Mouse (Mus musculus): ENCODE results near the gene Rfx3. TPM values are rescaled to one million over a fixed set of nuclear protein-coding genes. Genes with fewer than 3 reads are reported as not detected.

Gene Rfx3
- polyA plus RNA-seq, 1 experiment from 2014 or later: 38.4 TPM

DNA sequence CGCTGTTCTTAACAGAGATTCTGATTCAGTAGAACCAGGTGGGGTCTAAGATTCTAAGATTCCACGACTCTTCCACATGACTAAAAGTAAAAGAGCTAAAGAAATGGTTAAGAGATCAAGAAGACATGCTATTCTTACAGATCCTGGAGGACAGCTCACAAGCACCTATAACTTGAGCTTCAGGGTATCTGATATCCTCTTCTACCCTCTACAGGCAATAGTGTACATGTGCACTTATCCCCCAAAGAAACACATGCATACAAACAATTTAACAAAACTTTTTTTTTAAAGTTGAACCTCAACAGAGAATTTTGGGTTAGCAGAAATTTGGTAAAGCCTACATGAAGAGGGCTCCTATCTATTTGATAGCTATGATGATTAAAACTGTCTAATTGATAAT is 79.8 kb downstream of the Rfx3 start:
- H3K36me3 ChIP-seq (ENCODE audit: control insufficient read depth, insufficient read depth, low read length): no peaks in the 10 kb centered on the region
- no peak overlapping the region for H3K4me2 ChIP-seq
- H3K9me3 ChIP-seq (ENCODE audit: control insufficient read depth, low read length): no peaks in the 10 kb centered on the region
- 95% methylated on average over 2 of the region's 2 CpGs for WGBS
- H3K9ac ChIP-seq (ENCODE audit: low read length): no peak overlapping the region
- no peak for DNase-seq (ENCODE audit: low spot score, missing footprints)
- H3K4me1 ChIP-seq (ENCODE audit: control insufficient read depth, insufficient read depth, low read length): no peaks in the 10 kb centered on the region; the same call in 1 of the 2 replicates
- no peaks in the 10 kb centered on the region for H3K27me3 ChIP-seq (ENCODE audit: control insufficient read depth, insufficient read depth, low read length)
- H3K4me3 ChIP-seq (ENCODE audit: low read depth, low read length): no peak overlapping the region
- no peak for ATAC-seq (ENCODE audit: low FRiP score)
- H3K27ac ChIP-seq (ENCODE audit: low read depth, low read length): no peak overlapping the region

- no peaks in the 10 kb centered on the region for H3K4me1 ChIP-seq (ENCODE audit: control insufficient read depth, insufficient read depth, low read length)
- H3K36me3 ChIP-seq (ENCODE audit: control insufficient read depth, insufficient read depth, low read length): no peaks in the 10 kb centered on the region
- H3K9me3 ChIP-seq (ENCODE audit: control insufficient read depth, low read length): no peaks in the 10 kb centered on the region
- WGBS: 93% methylated on average over 3 of the region's 3 CpGs
- DNase-seq (ENCODE audit: low spot score, missing footprints) (no peak), ATAC-seq (ENCODE audit: low FRiP score) (no peak)
- no peak overlapping the region for H3K27ac ChIP-seq (ENCODE audit: low read depth, low read length)
- no peak overlapping the region for H3K4me2 ChIP-seq
- no peak overlapping the region for H3K4me3 ChIP-seq (ENCODE audit: low read depth, low read length)
- H3K27me3 ChIP-seq (ENCODE audit: control insufficient read depth, insufficient read depth, low read length): no peaks in the 10 kb centered on the region
- no peak overlapping the region for H3K9ac ChIP-seq (ENCODE audit: low read length)
These were observed 84.6 kb downstream of the Rfx3 start for GRCm38 (mm10) chr19:27926378-27926777.

DNA sequence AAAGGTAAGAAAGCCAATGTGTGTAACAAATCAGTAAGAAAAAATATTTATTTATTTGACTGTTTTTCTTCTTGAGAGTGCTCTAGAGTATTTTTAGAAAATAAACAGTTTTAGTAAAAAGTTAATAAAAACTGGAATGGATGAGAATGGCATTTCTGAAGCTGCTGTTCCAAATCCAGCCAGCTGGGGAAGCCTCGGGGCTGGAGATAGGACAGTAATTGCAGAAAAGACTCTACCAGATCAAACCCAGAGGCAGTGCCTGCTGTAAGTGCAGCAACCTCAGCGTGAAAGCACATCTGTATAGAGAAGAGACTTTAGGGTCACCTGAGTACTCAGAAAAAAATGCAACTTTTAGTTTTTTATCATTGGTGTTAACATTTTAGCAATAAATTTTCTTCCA is 91.9 kb downstream of the Rfx3 start:
- DNase-seq (ENCODE audit: low spot score, missing footprints): no peak
- no peak for ATAC-seq (ENCODE audit: low FRiP score)
- H3K4me3 ChIP-seq (ENCODE audit: low read depth, low read length): no peak overlapping the region
- H3K36me3 ChIP-seq (ENCODE audit: control insufficient read depth, insufficient read depth, low read length): no peaks in the 10 kb centered on the region
- no peaks in the 10 kb centered on the region for H3K27me3 ChIP-seq (ENCODE audit: control insufficient read depth, insufficient read depth, low read length)
- no peak overlapping the region for H3K27ac ChIP-seq (ENCODE audit: low read depth, low read length)
- no peaks in the 10 kb centered on the region for H3K4me1 ChIP-seq (ENCODE audit: control insufficient read depth, insufficient read depth, low read length)
- no peak overlapping the region for H3K9ac ChIP-seq (ENCODE audit: low read length)
- WGBS: 65% methylated on average over 2 of the region's 2 CpGs
- H3K9me3 ChIP-seq (ENCODE audit: control insufficient read depth, low read length): no peaks in the 10 kb centered on the region
- no peak overlapping the region for H3K4me2 ChIP-seq

DNA sequence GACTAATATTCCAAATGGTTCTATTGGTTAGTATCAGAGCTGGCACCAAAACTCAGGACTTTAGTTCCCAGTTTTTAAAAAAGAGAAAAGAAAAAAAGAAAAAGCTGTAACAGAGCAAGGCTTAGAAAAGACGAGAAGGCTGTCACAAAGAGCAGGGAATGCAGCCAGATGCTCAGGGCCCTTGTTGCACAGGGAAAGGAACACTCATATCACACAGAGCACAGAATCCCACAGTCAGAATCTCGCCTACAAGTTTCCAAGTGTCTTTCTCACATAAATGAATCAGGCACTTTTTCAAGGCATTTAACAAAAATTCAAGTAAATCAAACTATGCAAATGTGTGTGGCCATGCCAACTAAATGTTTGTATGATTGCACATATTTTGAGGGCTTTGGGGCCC is 94.5 kb downstream of the Rfx3 start:
- WGBS: 64% methylated on average over 2 of the region's 2 CpGs

GRCm38 (mm10) chr19:27906976-27907375 is 104.0 kb downstream of the Rfx3 start:
- 75% methylated on average over 5 of the region's 5 CpGs for WGBS
- H3K4me1 ChIP-seq (ENCODE audit: control insufficient read depth, insufficient read depth, low read length): peaks cover 2% of the 10 kb centered on the region; the same call in 1 of the 2 replicates
- H3K4me3 ChIP-seq (ENCODE audit: low read depth, low read length): no peak overlapping the region
- H3K4me2 ChIP-seq: no peak overlapping the region
- no peak overlapping the region for H3K27ac ChIP-seq (ENCODE audit: low read depth, low read length)
- H3K9me3 ChIP-seq (ENCODE audit: control insufficient read depth, low read length): no peaks in the 10 kb centered on the region
- H3K27me3 ChIP-seq (ENCODE audit: control insufficient read depth, insufficient read depth, low read length): no peaks in the 10 kb centered on the region
- H3K36me3 ChIP-seq (ENCODE audit: control insufficient read depth, insufficient read depth, low read length): no peaks in the 10 kb centered on the region
- DNase-seq (ENCODE audit: low spot score, missing footprints) (no peak), ATAC-seq (ENCODE audit: low FRiP score) (no peak)
- no peak overlapping the region for H3K9ac ChIP-seq (ENCODE audit: low read length)

More for the DNA sequence above, 94.5 kb downstream of the Rfx3 start:
- DNase-seq (ENCODE audit: low spot score, missing footprints) (no peak), ATAC-seq (ENCODE audit: low FRiP score) (no peak)
- Histone ChIP-seq H3K9ac (ENCODE audit: low read length) (no peak overlapping the region), H3K4me3 (ENCODE audit: low read depth, low read length) (no peak overlapping the region), H3K4me2 (no peak overlapping the region), H3K27ac (ENCODE audit: low read depth, low read length) (no peak overlapping the region), H3K27me3 (ENCODE audit: control insufficient read depth, insufficient read depth, low read length) (no peaks in the 10 kb centered on the region), H3K9me3 (ENCODE audit: control insufficient read depth, low read length) (no peaks in the 10 kb centered on the region), H3K36me3 (ENCODE audit: control insufficient read depth, insufficient read depth, low read length) (no peaks in the 10 kb centered on the region), H3K4me1 (ENCODE audit: control insufficient read depth, insufficient read depth, low read length) (no peaks in the 10 kb centered on the region)

GRCm38 (mm10) chr19:27905976-27906375 is 105.0 kb downstream of the Rfx3 start:
- Histone ChIP-seq H3K9ac (ENCODE audit: low read length) (no peak overlapping the region), H3K9me3 (ENCODE audit: control insufficient read depth, low read length) (no peaks in the 10 kb centered on the region), H3K27ac (ENCODE audit: low read depth, low read length) (no peak overlapping the region), H3K27me3 (ENCODE audit: control insufficient read depth, insufficient read depth, low read length) (no peaks in the 10 kb centered on the region), H3K4me3 (ENCODE audit: low read depth, low read length) (no peak overlapping the region), H3K4me2 (no peak overlapping the region), H3K36me3 (ENCODE audit: control insufficient read depth, insufficient read depth, low read length) (no peaks in the 10 kb centered on the region), H3K4me1 (ENCODE audit: control insufficient read depth, insufficient read depth, low read length) (peaks cover 8% of the 10 kb centered on the region)
- ATAC-seq (ENCODE audit: low FRiP score) (no peak), DNase-seq (ENCODE audit: low spot score, missing footprints) (no peak)
- WGBS: 93% methylated on average over 9 of the region's 9 CpGs

DNA sequence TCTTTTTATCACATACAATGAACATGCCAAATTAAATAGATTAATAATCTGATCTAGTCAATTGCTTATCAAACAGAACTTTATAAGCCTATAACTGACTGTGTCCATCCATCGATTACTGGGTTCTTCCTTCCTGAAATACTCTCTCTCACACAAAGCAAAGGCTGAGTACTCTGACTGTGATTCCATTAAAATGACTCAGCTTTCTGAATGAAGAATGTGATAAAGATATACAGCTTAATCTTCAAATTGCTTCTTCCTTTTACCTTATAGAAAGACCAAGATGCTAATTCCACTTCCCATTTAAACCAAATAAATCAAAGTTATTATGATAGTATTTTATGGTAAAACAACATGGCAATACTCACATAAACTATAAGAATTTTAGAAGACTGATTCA is 105.8 kb downstream of the Rfx3 start:
- no peak for ATAC-seq (ENCODE audit: low FRiP score)
- WGBS: 68% methylated on average over 1 of the region's 1 CpGs
- H3K27ac ChIP-seq (ENCODE audit: low read depth, low read length): no peak overlapping the region

DNA sequence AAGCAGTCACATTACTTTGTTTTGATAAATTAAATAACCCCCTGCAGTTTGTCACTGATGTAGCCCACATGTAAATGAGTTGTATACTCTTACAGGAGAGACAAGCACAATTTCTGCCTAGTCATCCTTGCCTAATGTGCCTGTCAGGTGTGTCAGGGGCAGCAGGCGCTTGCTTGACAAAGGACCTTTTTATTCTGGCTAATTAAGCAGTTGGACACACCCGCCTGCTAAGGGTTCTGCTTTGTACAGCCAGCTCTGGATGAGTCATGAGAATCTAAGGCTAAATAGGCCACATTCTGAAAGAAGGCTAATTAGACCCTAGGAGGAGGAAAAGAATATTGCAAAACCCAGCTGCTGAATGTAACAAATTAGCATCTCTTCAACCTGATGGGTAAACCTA is 106.3 kb downstream of the Rfx3 start:
- H3K36me3 ChIP-seq (ENCODE audit: control insufficient read depth, insufficient read depth, low read length): no peaks in the 10 kb centered on the region
- WGBS: 33% methylated on average over 2 of the region's 2 CpGs
- H3K27me3 ChIP-seq (ENCODE audit: control insufficient read depth, insufficient read depth, low read length): no peaks in the 10 kb centered on the region
- no peak for DNase-seq (ENCODE audit: low spot score, missing footprints)
- H3K9me3 ChIP-seq (ENCODE audit: control insufficient read depth, low read length): no peaks in the 10 kb centered on the region
- no peak overlapping the region for H3K27ac ChIP-seq (ENCODE audit: low read depth, low read length)
- no peak overlapping the region for H3K4me3 ChIP-seq (ENCODE audit: low read depth, low read length)
- H3K9ac ChIP-seq (ENCODE audit: low read length): no peak overlapping the region
- peaks cover 8% of the 10 kb centered on the region for H3K4me1 ChIP-seq (ENCODE audit: control insufficient read depth, insufficient read depth, low read length)
- 0 out of 2 replicates have a peak, but pooled peaks have one; percentile 54 for ATAC-seq (ENCODE audit: low FRiP score)
- no peak overlapping the region for H3K4me2 ChIP-seq

More for the DNA sequence above, 105.8 kb downstream of the Rfx3 start:
- H3K4me1 ChIP-seq (ENCODE audit: control insufficient read depth, insufficient read depth, low read length): peaks cover 8% of the 10 kb centered on the region
- H3K9me3 ChIP-seq (ENCODE audit: control insufficient read depth, low read length): no peaks in the 10 kb centered on the region
- H3K9ac ChIP-seq (ENCODE audit: low read length): no peak overlapping the region
- no peak for DNase-seq (ENCODE audit: low spot score, missing footprints)
- H3K4me3 ChIP-seq (ENCODE audit: low read depth, low read length): no peak overlapping the region
- H3K36me3 ChIP-seq (ENCODE audit: control insufficient read depth, insufficient read depth, low read length): no peaks in the 10 kb centered on the region
- no peak overlapping the region for H3K4me2 ChIP-seq
- H3K27me3 ChIP-seq (ENCODE audit: control insufficient read depth, insufficient read depth, low read length): no peaks in the 10 kb centered on the region

- H3K9ac ChIP-seq (ENCODE audit: low read length): no peak overlapping the region
- no peaks in the 10 kb centered on the region for H3K27me3 ChIP-seq (ENCODE audit: control insufficient read depth, insufficient read depth, low read length)
- 56% methylated on average over 4 of the region's 4 CpGs for WGBS
- H3K4me2 ChIP-seq: no peak overlapping the region
- no peaks in the 10 kb centered on the region for H3K9me3 ChIP-seq (ENCODE audit: control insufficient read depth, low read length)
- peaks cover 8% of the 10 kb centered on the region for H3K4me1 ChIP-seq (ENCODE audit: control insufficient read depth, insufficient read depth, low read length)
- no peaks in the 10 kb centered on the region for H3K36me3 ChIP-seq (ENCODE audit: control insufficient read depth, insufficient read depth, low read length)
- no peak for ATAC-seq (ENCODE audit: low FRiP score)
- no peak for DNase-seq (ENCODE audit: low spot score, missing footprints)
- H3K27ac ChIP-seq (ENCODE audit: low read depth, low read length): peak overlapping the region; percentile 35; the same call in 1 of the 2 replicates
- no peak overlapping the region for H3K4me3 ChIP-seq (ENCODE audit: low read depth, low read length)
These were observed 106.8 kb downstream of the Rfx3 start for GRCm38 (mm10) chr19:27904209-27904608.

DNA sequence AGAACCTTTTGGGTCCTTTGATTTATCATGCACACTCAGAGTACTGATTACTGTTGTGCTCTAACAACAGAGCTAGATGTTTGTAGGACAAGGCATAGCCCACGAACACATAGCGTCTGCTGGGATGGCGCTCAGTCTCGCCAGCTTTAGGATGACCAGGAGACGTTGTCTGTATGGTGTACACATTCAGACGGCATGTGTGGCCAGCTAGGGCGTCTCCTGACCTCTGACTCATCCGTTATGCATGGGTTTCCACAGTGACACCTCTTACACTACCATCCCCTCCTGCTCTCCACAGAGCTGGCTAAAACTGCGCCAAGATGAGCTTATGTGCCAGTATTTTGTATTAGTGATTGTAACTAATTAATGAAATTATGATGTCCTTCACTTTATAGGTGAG is 108.4 kb downstream of the Rfx3 start:
- no peak overlapping the region for H3K4me2 ChIP-seq
- no peaks in the 10 kb centered on the region for H3K9me3 ChIP-seq (ENCODE audit: control insufficient read depth, low read length)
- H3K27ac ChIP-seq (ENCODE audit: low read depth, low read length): no peak overlapping the region
- H3K36me3 ChIP-seq (ENCODE audit: control insufficient read depth, insufficient read depth, low read length): no peaks in the 10 kb centered on the region
- WGBS: 77% methylated on average over 9 of the region's 9 CpGs
- ATAC-seq (ENCODE audit: low FRiP score) (no peak), DNase-seq (ENCODE audit: low spot score, missing footprints) (no peak)
- H3K4me1 ChIP-seq (ENCODE audit: control insufficient read depth, insufficient read depth, low read length): peaks cover 8% of the 10 kb centered on the region
- no peaks in the 10 kb centered on the region for H3K27me3 ChIP-seq (ENCODE audit: control insufficient read depth, insufficient read depth, low read length)
- no peak overlapping the region for H3K9ac ChIP-seq (ENCODE audit: low read length)
- no peak overlapping the region for H3K4me3 ChIP-seq (ENCODE audit: low read depth, low read length)
